Mouse (Mus musculus) induced T-regulatory cell, adult 2 months (primary cell): ENCODE measurements at regions not wholly inside any gene's neighbourhood (a gene's known extent, or its start where the extent isn't known, plus 50 kb on each side); places are given as distances from the start of the nearest gene placed in this dataset.

Experiments
- DNase-seq: peaks from one replicate; pipeline ENCODE4 v3.0.0-alpha.2; 2012; ENCODE audit warnings: low read depth

GRCm38 (mm10) chr9:52841105-52841504, 161.5 kb upstream of the AI593442 start:
- no peak for DNase-seq

GRCm38 (mm10) chr9:52839996-52840395, 160.4 kb upstream of the AI593442 start:
- peak; percentile 1 for DNase-seq

DNA sequence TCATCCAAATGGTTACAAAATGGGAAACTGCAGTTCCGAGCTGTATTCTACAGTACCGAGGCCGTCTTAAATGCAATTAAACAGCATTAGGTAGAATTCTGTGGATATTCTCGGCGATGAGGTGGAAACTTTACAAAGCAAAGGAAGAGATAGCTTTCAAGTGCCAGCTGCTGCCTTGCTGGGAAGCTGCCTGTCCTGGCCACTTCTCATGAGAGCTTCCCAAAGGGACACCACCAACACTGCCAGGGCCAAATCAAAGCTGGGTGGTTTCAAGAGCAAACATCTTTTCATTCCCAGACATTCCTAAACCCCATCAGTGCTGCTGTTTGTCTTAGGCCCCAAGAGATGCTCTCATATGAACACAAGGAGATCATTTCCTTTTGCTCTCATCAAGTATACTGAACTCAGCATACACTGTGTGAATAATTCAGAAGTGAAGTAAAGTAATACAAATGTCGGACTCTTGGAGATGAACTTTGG, 156.6 kb upstream of the AI593442 start:
- DNase-seq, result no peak

DNA sequence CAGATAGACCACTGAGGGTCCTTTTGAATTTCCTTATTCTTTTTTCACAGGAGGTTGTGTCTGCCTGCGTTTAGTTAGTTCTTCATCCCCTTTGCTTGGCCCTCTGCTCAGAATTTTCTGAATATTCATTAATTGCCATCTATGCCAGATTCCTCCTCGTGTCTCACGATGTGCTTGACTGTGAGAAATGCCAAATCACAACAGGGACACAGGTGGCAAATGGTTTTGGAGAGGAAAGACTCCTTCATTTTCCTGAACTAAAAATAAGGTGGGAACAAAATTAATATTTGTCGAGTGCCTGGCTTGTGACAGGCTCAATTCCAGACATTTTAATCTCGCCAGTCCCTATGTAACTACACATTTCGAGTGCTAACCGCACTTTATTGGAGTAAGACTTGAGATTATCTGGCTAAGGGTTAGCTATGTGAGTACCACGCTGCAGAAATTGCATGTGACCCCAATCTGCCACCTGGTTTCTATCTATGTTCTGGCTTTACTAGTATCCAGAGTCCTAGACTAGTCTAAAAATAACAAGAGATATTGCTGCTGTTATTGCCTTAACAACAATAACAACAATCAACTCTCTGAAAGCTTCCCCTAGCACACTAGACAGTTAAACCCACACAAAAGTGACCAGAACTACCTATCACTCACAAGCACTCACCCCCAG, 156.0 kb upstream of the AI593442 start:
- no peak for DNase-seq

DNA sequence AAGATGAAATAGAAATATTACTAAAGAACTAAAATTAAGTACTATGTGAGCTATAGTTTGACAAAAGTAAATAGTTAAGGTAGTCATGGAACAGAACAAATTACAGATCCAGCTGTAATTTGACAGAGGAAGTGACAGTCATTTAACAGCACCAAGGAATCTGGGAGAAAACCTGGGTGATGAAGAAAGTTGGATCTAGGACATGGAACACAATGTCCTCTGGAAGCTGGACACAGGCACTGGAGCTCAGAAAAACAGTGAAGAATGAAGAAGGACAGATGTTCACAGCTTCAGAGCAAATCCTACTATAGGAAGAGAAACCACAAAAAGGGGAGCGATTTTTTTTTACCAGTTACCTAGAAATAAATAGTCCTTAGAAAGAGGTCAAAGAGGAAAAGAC, 147.2 kb upstream of the AI593442 start:
- DNase-seq, result no peak

- DNase-seq, result no peak
These were observed 136.7 kb upstream of the AI593442 start for GRCm38 (mm10) chr9:52816309-52816708.

DNA sequence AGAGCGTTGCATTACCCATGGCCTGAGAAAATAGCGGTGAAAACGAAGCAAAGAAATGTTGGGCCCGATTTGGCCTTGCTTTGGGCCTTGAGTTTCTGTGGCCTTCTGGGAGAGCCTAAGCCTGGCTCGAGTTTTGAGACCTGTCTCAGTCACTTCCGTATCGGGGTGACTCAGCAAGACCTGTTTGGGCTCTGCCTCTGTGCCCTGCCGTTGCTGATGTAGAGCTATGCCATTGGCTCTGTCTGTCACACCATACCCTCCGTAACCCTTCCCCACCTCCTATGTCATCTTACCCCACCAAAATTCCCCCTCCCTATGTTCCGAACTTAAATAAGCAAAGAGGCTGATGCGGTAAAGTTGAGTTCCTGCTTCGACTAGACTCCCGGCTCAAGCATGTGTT, 123.4 kb upstream of the AI593442 start:
- DNase-seq, result no peak

- no peak for DNase-seq
These were observed 122.2 kb upstream of the AI593442 start for GRCm38 (mm10) chr9:52801801-52802200.

DNA sequence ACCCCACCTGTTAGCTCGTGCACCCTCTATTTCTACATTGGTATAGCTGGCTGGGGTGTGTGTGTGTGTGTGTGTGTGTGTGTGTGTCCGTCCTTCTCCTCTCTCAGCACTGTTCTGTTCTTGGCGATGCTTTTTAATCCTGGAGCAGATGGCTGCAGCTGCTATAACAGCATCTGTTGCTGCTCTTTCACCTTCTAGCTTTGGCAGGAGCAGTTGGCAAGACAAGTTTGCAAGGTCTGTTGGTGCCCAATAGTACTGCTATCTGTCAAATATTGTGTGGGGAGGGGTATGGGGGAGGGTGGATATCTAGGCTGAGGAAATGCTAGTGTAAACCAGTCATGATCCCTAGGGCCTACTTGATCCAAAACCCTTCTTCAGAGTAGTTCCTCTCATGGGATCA, 120.9 kb upstream of the AI593442 start:
- no peak for DNase-seq

- no peak for DNase-seq
These were observed 113.0 kb upstream of the AI593442 start for GRCm38 (mm10) chr9:52792596-52792995.

GRCm38 (mm10) chr9:52782520-52782919, 102.9 kb upstream of the AI593442 start:
- no peak for DNase-seq

DNA sequence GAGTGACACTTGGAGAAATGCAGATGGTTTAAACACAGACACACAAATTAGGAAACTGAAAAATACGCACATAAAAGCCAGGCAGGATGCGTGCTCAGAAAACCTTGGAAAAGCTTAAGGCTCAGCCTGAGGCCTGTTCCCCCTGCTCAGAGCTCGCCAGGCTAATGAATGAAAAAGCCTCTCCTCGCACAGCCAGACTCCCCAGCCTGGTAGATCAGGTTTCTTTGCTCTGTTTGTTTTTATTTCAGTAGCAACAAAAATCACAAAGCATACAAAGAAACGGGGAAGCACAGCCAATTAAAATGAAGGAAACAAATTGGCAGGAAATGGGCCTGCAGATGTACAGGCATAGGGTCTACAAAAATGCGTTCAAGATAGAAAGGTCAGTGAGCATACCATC, 97.0 kb upstream of the AI593442 start:
- no peak for DNase-seq

GRCm38 (mm10) chr9:52775232-52775631, 95.7 kb upstream of the AI593442 start:
- DNase-seq, result no peak

DNA sequence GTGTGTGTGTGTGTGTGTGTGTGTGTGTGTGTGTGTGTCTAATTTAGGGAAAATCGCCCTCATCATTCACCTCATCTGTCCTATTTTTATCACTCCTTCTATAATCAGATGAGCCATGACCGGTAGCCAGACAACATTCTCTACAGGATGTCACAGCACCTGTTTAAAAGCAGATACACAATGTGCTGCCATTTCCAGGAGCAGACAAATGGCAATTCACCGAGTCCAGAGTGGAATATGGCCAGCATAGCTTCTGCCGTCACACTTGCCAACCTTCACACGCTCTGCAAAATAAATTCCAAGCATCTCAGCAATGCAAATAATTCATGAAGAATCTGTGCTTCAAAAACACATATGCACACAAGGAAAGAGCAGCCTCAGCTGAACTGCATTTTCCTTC, 88.5 kb upstream of the AI593442 start:
- no peak for DNase-seq

- DNase-seq, result no peak
These were observed 86.2 kb upstream of the AI593442 start for GRCm38 (mm10) chr9:52765809-52766208.

DNA sequence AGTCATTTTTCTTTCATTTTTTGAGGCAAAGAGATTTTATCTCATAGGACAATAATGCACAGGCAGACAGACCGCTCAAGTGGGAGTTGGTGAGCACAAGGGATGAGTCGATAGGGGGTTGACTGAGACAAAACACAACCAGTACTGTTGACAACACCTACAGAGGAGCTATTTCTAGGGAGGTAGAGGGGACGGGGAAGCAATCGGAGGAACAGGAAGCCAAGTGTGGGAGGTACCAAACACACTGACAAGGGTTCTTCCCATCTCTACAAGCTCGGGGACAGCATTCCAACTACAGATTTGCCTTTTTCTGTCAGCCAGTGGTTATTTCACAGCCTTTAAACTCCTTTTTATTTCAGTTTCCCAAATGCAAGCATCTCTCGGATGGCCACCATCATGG, 83.3 kb upstream of the AI593442 start:
- no peak for DNase-seq

DNA sequence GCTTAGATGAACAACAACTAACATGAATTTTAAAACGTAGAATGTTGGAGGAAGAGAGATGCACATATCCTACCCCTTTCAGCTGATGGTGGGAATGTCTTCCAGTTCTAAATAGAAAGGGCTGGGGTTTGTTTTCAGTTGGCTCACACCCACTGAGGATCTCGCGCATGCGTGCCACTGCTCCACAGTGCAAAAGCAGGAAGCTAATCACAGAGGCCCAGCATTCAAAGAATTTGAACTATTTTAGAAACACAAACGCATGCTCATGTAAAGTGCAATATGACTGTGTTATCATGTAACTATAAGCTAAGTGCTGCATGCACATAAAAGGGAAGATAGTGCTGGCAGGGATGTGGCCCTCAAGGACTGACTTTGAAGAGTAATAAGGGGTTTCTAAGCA, 81.7 kb upstream of the AI593442 start:
- no peak for DNase-seq

DNA sequence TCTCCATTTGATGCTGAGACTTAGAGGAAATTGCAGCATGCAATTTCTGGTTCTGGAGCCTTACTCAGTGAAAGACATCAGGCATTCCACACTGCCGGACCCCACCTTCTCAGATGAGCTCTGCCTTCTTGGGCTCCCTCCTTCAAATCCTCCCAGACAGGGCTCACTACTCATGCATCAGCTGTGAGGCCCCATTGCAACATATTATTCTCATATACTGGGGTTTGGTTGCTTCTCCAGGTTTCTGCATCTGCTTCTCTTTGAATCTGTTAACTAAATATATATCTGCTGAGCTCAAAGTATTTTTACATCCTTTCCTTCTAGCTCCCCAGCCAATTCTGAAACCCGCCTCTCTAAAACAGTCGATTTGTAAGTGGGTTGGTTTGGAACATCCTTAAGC, 68.8 kb upstream of the AI593442 start:
- no peak for DNase-seq

DNA sequence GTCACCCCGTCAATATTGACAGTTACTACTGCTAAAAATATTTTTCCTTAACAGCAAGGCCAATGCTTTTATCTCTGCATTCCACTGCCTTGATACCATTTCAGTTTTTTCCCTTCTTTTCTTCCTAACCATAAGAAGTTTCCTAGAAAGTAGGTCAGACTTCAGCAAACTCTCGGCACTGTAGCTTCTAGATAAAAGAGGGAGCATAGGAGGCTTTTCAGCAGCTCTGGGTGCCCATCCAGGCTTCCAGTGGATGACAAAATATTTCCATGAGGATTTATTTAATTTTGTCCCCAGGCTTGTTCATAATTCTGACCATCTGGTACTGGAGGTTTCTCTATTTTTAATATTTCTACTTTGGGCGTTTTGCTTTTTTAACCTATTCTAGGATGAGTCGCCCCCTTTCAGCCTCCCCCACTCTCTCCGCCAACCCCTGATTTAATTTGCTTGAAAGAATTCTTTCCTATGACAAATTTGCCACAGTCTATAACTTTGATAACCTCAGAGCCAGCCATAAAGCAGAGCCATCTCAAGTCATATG, 59.0 kb upstream of the AI593442 start:
- DNase-seq, result no peak
